Mouse (Mus musculus) stomach, postnatal 0 days (tissue): ENCODE data around the gene Tomm7.

Experiments used
- CTCF ChIP-seq: IDR thresholded peaks from 2 replicates; pipeline ENCODE4 v1.5.1; 2016; ENCODE audit warnings: antibody characterized with exemption, low read depth, mild to moderate bottlenecking, moderate library complexity
- EP300 ChIP-seq: optimal IDR thresholded peaks from 2 replicates; pipeline ENCODE3; 2016; ENCODE audit warnings: antibody characterized with exemption

- peak; percentile 30; the same call in 1 of the 2 replicates for TF ChIP-seq CTCF
- no peak for TF ChIP-seq EP300
Observed at GRCm38 (mm10) chr5:23889461-23889860, 45.5 kb upstream of the Tomm7 start.
